Mouse (Mus musculus): ENCODE measurements around the gene Vmn1r201. TPM values are rescaled to one million over a fixed set of nuclear protein-coding genes. Genes with fewer than 3 reads are reported as not detected.

Gene Vmn1r201
- not detected for polyA plus RNA-seq (2017; shearing (Covaris generic))

GRCm38 (mm10) chr13:22471623-22472022 lies at the start of gene Vmn1r201:
Vmn1r201 (plus strand) TSS chr13:22471923.

GRCm38 (mm10) chr13:22505281-22505680 lies 33.6 kb downstream of the Vmn1r201 start, which contains the start of gene Vmn1r202:
Vmn1r202 (minus strand) TSS chr13:22505381.

GRCm38 (mm10) chr13:22517814-22518213 lies 46.1 kb downstream of the Vmn1r201 start, which contains the start of gene Vmn1r203:
Vmn1r203 (plus strand) TSS chr13:22518114.

Other genes with a start within 250 kb of the Vmn1r201 start
- gene Vmn1r193, start 248.8 kb upstream of the Vmn1r201 start, polyA plus RNA-seq (2017; shearing (Covaris generic)): not detected
- gene Vmn1r194, start 227.7 kb upstream of the Vmn1r201 start, polyA plus RNA-seq (2017; shearing (Covaris generic)): not detected
- gene Vmn1r195, start 201.4 kb upstream of the Vmn1r201 start, polyA plus RNA-seq (2017; shearing (Covaris generic)): not detected
- gene Vmn1r196, start 182.0 kb upstream of the Vmn1r201 start, polyA plus RNA-seq (2017; shearing (Covaris generic)): not detected
- gene Vmn1r197, start 147.3 kb upstream of the Vmn1r201 start, polyA plus RNA-seq (2017; shearing (Covaris generic)): 0.07 TPM
- gene Vmn1r198, start 121.6 kb upstream of the Vmn1r201 start, polyA plus RNA-seq (2017; shearing (Covaris generic)): 0.06 TPM
- not detected for gene Vmn1r199, start 92.1 kb upstream of the Vmn1r201 start, polyA plus RNA-seq (2017; shearing (Covaris generic))
- gene Vmn1r200, start 81.5 kb upstream of the Vmn1r201 start, polyA plus RNA-seq (2017; shearing (Covaris generic)): not detected
- 0.05 TPM for gene Vmn1r202, start 33.5 kb downstream of the Vmn1r201 start, polyA plus RNA-seq (2017; shearing (Covaris generic))
- 0.15 TPM for gene Vmn1r203, start 46.2 kb downstream of the Vmn1r201 start, polyA plus RNA-seq (2017; shearing (Covaris generic))
- gene Vmn1r204, start 81.3 kb downstream of the Vmn1r201 start, polyA plus RNA-seq (2017; shearing (Covaris generic)): not detected
- gene Vmn1r205, start 121.1 kb downstream of the Vmn1r201 start, polyA plus RNA-seq (2017; shearing (Covaris generic)): not detected
- not detected for gene Vmn1r206, start 152.3 kb downstream of the Vmn1r201 start, polyA plus RNA-seq (2017; shearing (Covaris generic))